Mouse (Mus musculus) myocyte (in vitro differentiated cells): ENCODE results near the gene Pfkp. TPM values are rescaled to one million over a fixed set of nuclear protein-coding genes. Genes with fewer than 3 reads are reported as not detected.
A peak's percentile ranks its signal among the peaks of the same experiment; 100 is the strongest.

ENCODE experiments used
- H3K27me3 ChIP-seq: one replicate; pipeline ENCODE4 v1.6.1; 2011; ENCODE audit not compliant: control insufficient read depth, insufficient read depth, insufficient read length
- H3K36me3 ChIP-seq: one replicate; pipeline ENCODE4 v1.6.1; 2011; ENCODE audit not compliant: control insufficient read depth, insufficient read depth
- H3K4me2 ChIP-seq: one replicate; pipeline ENCODE4 v1.6.1; 2011; ENCODE audit warnings: low read depth, control low read depth
- H3K4me3 ChIP-seq: one replicate; pipeline ENCODE4 v1.5.1; 2011; ENCODE audit warnings: mild to moderate bottlenecking, control low read depth, moderate library complexity
- H3K79me2 ChIP-seq: one replicate; pipeline ENCODE4 v1.6.1; 2011; ENCODE audit not compliant: control insufficient read depth, insufficient read depth
- H3ac ChIP-seq: one replicate; pipeline ENCODE4 v1.6.1; 2011; ENCODE audit not compliant: control insufficient read depth, insufficient read length
- CEBPB ChIP-seq: IDR thresholded peaks from 2 replicates; pipeline ENCODE4 v1.6.1; 2011; ENCODE audit warnings: mild to moderate bottlenecking, moderate library complexity; ENCODE audit not compliant: poor library complexity, insufficient read depth, severe bottlenecking
- E2F4 ChIP-seq: IDR thresholded peaks from one replicate; pipeline ENCODE4 v1.6.1; 2011; ENCODE audit warnings: mild to moderate bottlenecking, control low read depth, moderate library complexity; ENCODE audit not compliant: insufficient read depth
- MAX ChIP-seq: IDR thresholded peaks from one replicate; pipeline ENCODE4 v1.6.1; 2011; ENCODE audit warnings: low read depth, mild to moderate bottlenecking, control low read depth
- MYOD1 ChIP-seq, 3 experiments: IDR thresholded peaks; one replicate each; pipeline ENCODE4 v1.6.1; 2011; ENCODE audit warnings: control low read depth in 2 of 3, low read depth in 2 of 3, mild to moderate bottlenecking in 2 of 3, moderate library complexity in 1 of 3; ENCODE audit not compliant: insufficient read length in 2 of 3, control insufficient read depth in 1 of 3
- MYOG ChIP-seq, 3 experiments: IDR thresholded peaks; one replicate each; pipeline ENCODE4 v1.6.1; 2011; ENCODE audit warnings: control low read depth in 2 of 3, low read depth in 2 of 3, mild to moderate bottlenecking in 2 of 3; ENCODE audit not compliant: insufficient read length in 2 of 3, control insufficient read depth in 1 of 3, insufficient read depth in 1 of 3
- POLR2A ChIP-seq: IDR thresholded peaks from one replicate; pipeline ENCODE4 v1.6.1; 2011; ENCODE audit warnings: low read depth, mild to moderate bottlenecking, control low read depth, moderate library complexity; ENCODE audit not compliant: insufficient read length
- POLR2AphosphoS2 ChIP-seq: IDR thresholded peaks from one replicate; pipeline ENCODE4 v1.6.1; 2011; ENCODE audit warnings: low read depth, control low read depth; ENCODE audit not compliant: insufficient read length
- REST ChIP-seq: IDR thresholded peaks from one replicate; pipeline ENCODE4 v1.6.1; 2011; ENCODE audit warnings: mild to moderate bottlenecking, control low read depth, moderate library complexity; ENCODE audit not compliant: insufficient read depth, insufficient read length
- SRF ChIP-seq: IDR thresholded peaks from one replicate; pipeline ENCODE4 v1.6.1; 2011; ENCODE audit warnings: low read depth; ENCODE audit not compliant: control insufficient read depth, insufficient read length
- TCF12 ChIP-seq: IDR thresholded peaks from one replicate; pipeline ENCODE4 v1.6.1; 2011; ENCODE audit warnings: mild to moderate bottlenecking, control low read depth; ENCODE audit not compliant: poor library complexity, insufficient read depth, severe bottlenecking
- TCF3 ChIP-seq: IDR thresholded peaks from one replicate; pipeline ENCODE4 v1.6.1; 2011; ENCODE audit warnings: low read depth, control low read depth; ENCODE audit not compliant: insufficient read length
- USF1 ChIP-seq: IDR thresholded peaks from one replicate; pipeline ENCODE4 v1.6.1; 2011; ENCODE audit warnings: low read depth, mild to moderate bottlenecking, control low read depth, moderate library complexity
- polyA plus RNA-seq: library from polyadenylated mRNA; unstranded; fragments of >200 nt; fragmentation: generic; extraction: Trizol; gene quantifications from one replicate; pipeline ENCODE4 v1.2.1, GENCODE M21; 2012; ENCODE audit warnings: missing spikeins

Gene Pfkp
- polyA plus RNA-seq, result 74.9 TPM

GRCm38 (mm10) chr13:6648669-6649233 lies at the start of gene Pfkp:
Pfkp (minus strand) TSS chr13:6648777.
- Histone ChIP-seq H3K79me2 (peaks cover 25% of the 10 kb centered on the region), H3K4me2 (peak within 1 kb of the TSS; percentile 91), H3K27me3 (no peaks in the 10 kb centered on the region), H3K36me3 (no peaks in the 10 kb centered on the region), H3ac (peak within 1 kb of the TSS; percentile 19), H3K4me3 (peak within 1 kb of the TSS; percentile 81)
- TF ChIP-seq E2F4 (no peak), MYOG (IDR thresholded peaks at IDR 0.05; ENCODE audit: control insufficient read depth in 1 of 3, insufficient read depth in 1 of 3, insufficient read length in 2 of 3, low read depth in 2 of 3) (no peak), REST (no peak), CEBPB (no peak), POLR2AphosphoS2 (peak; percentile 85), POLR2A (peak; percentile 94), MAX (no peak), SRF (no peak), MYOD1 (IDR thresholded peaks at IDR 0.05; ENCODE audit: control insufficient read depth in 1 of 3, insufficient read length in 2 of 3, low read depth in 2 of 3) (peak in 2 of 3 experiments; percentile 31 to 63), TCF3 (no peak), USF1 (no peak), TCF12 (no peak)

DNA sequence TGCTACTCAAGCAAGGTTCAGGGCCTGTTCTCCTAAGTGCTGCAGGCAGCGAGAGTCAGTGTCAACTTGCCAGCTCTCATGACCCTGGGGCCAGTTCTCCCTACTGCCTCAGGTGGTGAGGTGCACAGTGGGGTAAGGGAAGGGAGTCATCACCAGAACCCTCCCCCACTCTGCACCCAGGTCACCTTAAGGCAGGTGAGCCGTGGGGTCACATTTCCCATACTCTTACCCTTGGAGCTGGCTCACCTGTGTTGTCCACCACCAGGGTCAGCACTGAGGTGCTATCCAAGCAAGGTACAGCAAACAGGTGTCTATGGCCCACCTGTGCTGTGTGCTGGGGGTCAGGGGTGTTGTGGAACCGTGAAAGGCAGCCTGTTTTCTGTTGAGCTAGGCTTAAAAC lies 42.0 kb upstream of the Pfkp start:
- no peaks in the 10 kb centered on the region for H3K36me3 ChIP-seq
- H3K79me2 ChIP-seq, result no peaks in the 10 kb centered on the region
- no peak overlapping the region for H3ac ChIP-seq
- H3K4me2 ChIP-seq, result no peak overlapping the region
- no peak for TF ChIP-seq MYOG (IDR thresholded peaks at IDR 0.05; ENCODE audit: control insufficient read depth in 1 of 3, insufficient read depth in 1 of 3, insufficient read length in 2 of 3, low read depth in 2 of 3)
- TF ChIP-seq USF1, result no peak
- TF ChIP-seq TCF3, result no peak
- no peak for TF ChIP-seq MAX
- no peak for TF ChIP-seq E2F4
- no peak for TF ChIP-seq SRF
- TF ChIP-seq REST, result no peak
- no peak for TF ChIP-seq MYOD1 (IDR thresholded peaks at IDR 0.05; ENCODE audit: control insufficient read depth in 1 of 3, insufficient read length in 2 of 3, low read depth in 2 of 3)
- no peak for TF ChIP-seq POLR2A
- TF ChIP-seq TCF12, result no peak
- H3K27me3 ChIP-seq, result no peaks in the 10 kb centered on the region
- no peak overlapping the region for H3K4me3 ChIP-seq

GRCm38 (mm10) chr13:6689962-6690361 lies 41.4 kb upstream of the Pfkp start:
- no peaks in the 10 kb centered on the region for H3K79me2 ChIP-seq

GRCm38 (mm10) chr13:6688790-6689433 lies 40.3 kb upstream of the Pfkp start:
- Histone ChIP-seq H3K27me3 (no peaks in the 10 kb centered on the region), H3K79me2 (no peaks in the 10 kb centered on the region), H3K4me2 (no peak overlapping the region), H3K4me3 (no peak overlapping the region), H3K36me3 (no peaks in the 10 kb centered on the region), H3ac (no peak overlapping the region)
- TF ChIP-seq TCF3 (no peak), MAX (no peak), CEBPB (no peak), MYOD1 (IDR thresholded peaks at IDR 0.05; ENCODE audit: control insufficient read depth in 1 of 3, insufficient read length in 2 of 3, low read depth in 2 of 3) (no peak), TCF12 (no peak), E2F4 (no peak), SRF (no peak), POLR2A (no peak), POLR2AphosphoS2 (no peak)

More at GRCm38 (mm10) chr13:6689962-6690361, 41.4 kb upstream of the Pfkp start:
- Histone ChIP-seq H3K4me2 (no peak overlapping the region), H3K4me3 (no peak overlapping the region), H3ac (no peak overlapping the region), H3K36me3 (no peaks in the 10 kb centered on the region), H3K27me3 (no peaks in the 10 kb centered on the region)
- TF ChIP-seq MYOD1 (IDR thresholded peaks at IDR 0.05; ENCODE audit: control insufficient read depth in 1 of 3, insufficient read length in 2 of 3, low read depth in 2 of 3), result no peak
- no peak for TF ChIP-seq USF1
- TF ChIP-seq TCF12, result no peak

DNA sequence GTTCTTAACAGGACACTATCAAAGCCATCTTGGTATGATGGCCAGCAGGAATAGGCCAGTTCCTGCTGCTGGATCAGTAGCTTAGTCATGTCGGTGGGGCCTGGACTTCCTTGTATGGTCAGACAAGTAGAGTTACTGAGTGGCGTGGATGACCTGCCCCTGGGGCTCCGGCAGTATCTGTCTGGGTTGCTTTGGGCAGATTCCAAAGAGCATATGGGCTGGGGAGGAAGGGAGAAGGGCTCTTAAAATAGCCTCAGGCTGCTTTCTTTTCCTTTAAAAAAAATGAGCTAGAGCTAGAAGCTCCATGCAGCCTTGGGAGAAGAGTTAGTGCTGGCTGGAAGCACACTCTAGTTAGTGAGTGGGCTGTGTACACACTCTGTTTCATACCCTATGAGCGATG lies 18.3 kb upstream of the Pfkp start:
- Histone ChIP-seq H3K4me2 (no peak overlapping the region), H3K79me2 (no peaks in the 10 kb centered on the region), H3K4me3 (no peak overlapping the region), H3K36me3 (no peaks in the 10 kb centered on the region), H3ac (no peak overlapping the region), H3K27me3 (peaks cover 5% of the 10 kb centered on the region)
- TF ChIP-seq TCF12, result no peak
- TF ChIP-seq MYOD1 (IDR thresholded peaks at IDR 0.05; ENCODE audit: control insufficient read depth in 1 of 3, insufficient read length in 2 of 3, low read depth in 2 of 3), result no peak
- TF ChIP-seq USF1, result no peak
- no peak for TF ChIP-seq SRF
- no peak for TF ChIP-seq TCF3
- no peak for TF ChIP-seq POLR2A
- TF ChIP-seq POLR2AphosphoS2, result no peak
- no peak for TF ChIP-seq E2F4
- no peak for TF ChIP-seq REST
- no peak for TF ChIP-seq CEBPB
- TF ChIP-seq MAX, result no peak
- TF ChIP-seq MYOG (IDR thresholded peaks at IDR 0.05; ENCODE audit: control insufficient read depth in 1 of 3, insufficient read depth in 1 of 3, insufficient read length in 2 of 3, low read depth in 2 of 3), result no peak
